Mouse (Mus musculus): Measurements from ENCODE around the gene Sp140.

Sp140 gene

GRCm38 (mm10) chr1:85600078-85600477 is at the start of gene Sp140:
TSS of gene Sp140 (plus strand) at chr1:85600378.
- WGBS = 60% methylated on average over 1 of the region's 5 CpGs

- 83% methylated on average over 4 of the region's 4 CpGs for WGBS
Measured at GRCm38 (mm10) chr1:85555261-85555660, 44.9 kb upstream of the Sp140 start.

- WGBS = 69% methylated on average over 4 of the region's 4 CpGs
Measured at GRCm38 (mm10) chr1:85573554-85573953, 26.6 kb upstream of the Sp140 start.

GRCm38 (mm10) chr1:85575376-85575775 is 24.8 kb upstream of the Sp140 start, which contains the start of gene G530012D18Rik:
TSS of gene G530012D18Rik (plus strand) at chr1:85575676.
- WGBS = 72% methylated on average over 2 of the region's 3 CpGs

- 58% methylated on average over 3 of the region's 3 CpGs for WGBS
Measured at GRCm38 (mm10) chr1:85578372-85579010, 21.7 kb upstream of the Sp140 start.

GRCm38 (mm10) chr1:85579199-85580147 is 20.7 kb upstream of the Sp140 start:
- WGBS = 67% methylated on average over 6 of the region's 7 CpGs

- 66% methylated on average over 3 of the region's 4 CpGs for WGBS
Measured at GRCm38 (mm10) chr1:85580148-85580534, 20.0 kb upstream of the Sp140 start.

- 64% methylated on average over 3 of the region's 3 CpGs for WGBS
Measured at GRCm38 (mm10) chr1:85580578-85580977, 19.6 kb upstream of the Sp140 start.

- 30% methylated on average over 5 of the region's 5 CpGs for WGBS
Measured at GRCm38 (mm10) chr1:85581518-85581917, 18.7 kb upstream of the Sp140 start.

GRCm38 (mm10) chr1:85588697-85589096 is 11.5 kb upstream of the Sp140 start:
- 79% methylated on average over 1 of the region's 2 CpGs for WGBS

GRCm38 (mm10) chr1:85592526-85592925 is 7.7 kb upstream of the Sp140 start:
- WGBS = 80% methylated on average over 8 of the region's 8 CpGs

GRCm38 (mm10) chr1:85598271-85599012 is 1.7 kb upstream of the Sp140 start, which contains the start of gene Sp110:
TSS of gene Sp110 (minus strand) at chr1:85598817.
- 73% methylated on average over 17 of the region's 17 CpGs for WGBS

- 66% methylated on average over 4 of the region's 4 CpGs for WGBS
Measured at GRCm38 (mm10) chr1:85600794-85601193, 616 bp downstream of the Sp140 start.

- WGBS = 100% methylated on average over 1 of the region's 1 CpGs
Measured at GRCm38 (mm10) chr1:85604341-85604740, 4.2 kb downstream of the Sp140 start.

- 66% methylated on average over 4 of the region's 4 CpGs for WGBS
Measured at GRCm38 (mm10) chr1:85608361-85608760, 8.2 kb downstream of the Sp140 start.

- no CpG with 5 or more reads among the region's 4 CpGs for WGBS
Measured at GRCm38 (mm10) chr1:85610581-85610980, 10.4 kb downstream of the Sp140 start.

GRCm38 (mm10) chr1:85615096-85615495 is 14.9 kb downstream of the Sp140 start:
- WGBS = 93% methylated on average over 3 of the region's 3 CpGs

- WGBS = 55% methylated on average over 3 of the region's 3 CpGs
Measured at GRCm38 (mm10) chr1:85615819-85616218, 15.6 kb downstream of the Sp140 start.

- WGBS = 62% methylated on average over 4 of the region's 5 CpGs
Measured at GRCm38 (mm10) chr1:85617161-85617560, 17.0 kb downstream of the Sp140 start.

GRCm38 (mm10) chr1:85618689-85619088 is 18.5 kb downstream of the Sp140 start:
- 50% methylated on average over 1 of the region's 1 CpGs for WGBS

- WGBS = 58% methylated on average over 3 of the region's 3 CpGs
Measured at GRCm38 (mm10) chr1:85636936-85637335, 36.8 kb downstream of the Sp140 start.

- 82% methylated on average over 4 of the region's 4 CpGs for WGBS
Measured at GRCm38 (mm10) chr1:85638144-85638543, 38.0 kb downstream of the Sp140 start.

Measured in cerebral cortex, adult 2 months (tissue).